ENCODE assay signal across 23 mouse cellular contexts in genomic region chr7:101540684-101541083, GRCm38 (mm10). TPM values are rescaled to one million over a fixed set of nuclear protein-coding genes. Genes with fewer than 3 reads are reported as not detected.
DNase-seq lines count a peak whose midpoint lies in the region; ATAC-seq and TF ChIP-seq lines count a peak whose summit lies in the region.
"Had no signal": no experiment of that assay in that cellular context is flagged by ENCODE, and none has a peak within 500 bp of the region (broad histone marks: within the 10 kb centered on the region; RNA-seq: fewer than 3 reads in every experiment).

No protein-coding gene starts in this region.

- H3K9me3 ChIP-seq in kidney, embryonic 16.5 days (ENCODE audit: low read length) = no peaks in the 10 kb centered on the region
- H3K9me3 ChIP-seq in MEL (replicated peaks; ENCODE audit: insufficient read depth, low read length) = no peaks in the 10 kb centered on the region
- no peaks in the 10 kb centered on the region for H3K9me3 ChIP-seq in intestine, embryonic 15.5 days
- no peaks in the 10 kb centered on the region for H3K9me3 ChIP-seq in forebrain, embryonic 16.5 days (ENCODE audit: control insufficient read depth, low read length)
- H3K9me3 ChIP-seq: forebrain, embryonic 15.5 days; heart, embryonic 15.5 days; hindbrain, embryonic 13.5 days; limb, embryonic 13.5 days; liver, embryonic 15.5 days; megakaryocyte, embryonic 14.5 days; neural tube, embryonic 15.5 days had no signal

- no peak for TF ChIP-seq RAD21 in MEL (IDR thresholded peaks at IDR 0.05; ENCODE audit: low read depth, low read length)

- peaks cover 9% of the 10 kb centered on the region; the same call in 1 of the 2 replicates for H3K4me1 ChIP-seq in kidney, embryonic 16.5 days (ENCODE audit: insufficient read depth, low read length)
- H3K4me1 ChIP-seq in MEL (ENCODE audit: control insufficient read depth in 1 of 2, insufficient read depth in 2 of 2, low read length in 2 of 2) = peaks cover 0 to 4% of the 10 kb centered on the region in 2 experiments; a peak in 1 of 4 replicates
- no peaks in the 10 kb centered on the region for H3K4me1 ChIP-seq in intestine, embryonic 15.5 days (replicated peaks)
- H3K4me1 ChIP-seq in forebrain, embryonic 16.5 days (replicated peaks; ENCODE audit: control insufficient read depth, insufficient read depth, low read length) = 0 out of 2 replicates have a peak, but pooled peaks cover 2% of the 10 kb centered on the region
- H3K4me1 ChIP-seq: heart, embryonic 15.5 days; limb, embryonic 13.5 days; liver, embryonic 15.5 days; neural tube, embryonic 15.5 days had no signal

- no peak for TF ChIP-seq CTCF in MEL (IDR thresholded peaks at IDR 0.05 in 2 of 3, conservative IDR thresholded peaks at IDR 0.05 in 1 of 3; ENCODE audit: control insufficient read depth in 1 of 3, insufficient read depth in 1 of 3, low read depth in 2 of 3, low read length in 3 of 3, poor library complexity in 1 of 3, severe bottlenecking in 1 of 3)

- H3K27ac ChIP-seq in kidney, embryonic 16.5 days (ENCODE audit: low read length) = 0 out of 2 replicates have a peak overlapping the region, but pooled peaks have one; percentile 12
- no peak overlapping the region for H3K27ac ChIP-seq in MEL (ENCODE audit: control insufficient read depth, low read depth, low read length)
- H3K27ac ChIP-seq in intestine, embryonic 15.5 days = no peak overlapping the region
- H3K27ac ChIP-seq in forebrain, embryonic 16.5 days (ENCODE audit: low read length) = no peak overlapping the region
- H3K27ac ChIP-seq: forebrain, embryonic 15.5 days; heart, adult 2 months; heart, embryonic 15.5 days; hindbrain, embryonic 13.5 days; limb, embryonic 13.5 days; liver, embryonic 15.5 days; neural tube, embryonic 15.5 days had no signal

- no peak for TF ChIP-seq EP300 in MEL (IDR thresholded peaks at IDR 0.05; ENCODE audit: low read depth in 1 of 2, low read length in 2 of 2)

- no peak overlapping the region for H3K4me3 ChIP-seq in kidney, embryonic 16.5 days (ENCODE audit: low read length)
- H3K4me3 ChIP-seq in MEL (ENCODE audit: control insufficient read depth in 1 of 2, insufficient read depth in 1 of 2, low read depth in 2 of 2, low read length in 2 of 2) = no peak overlapping the region
- H3K4me3 ChIP-seq in intestine, embryonic 15.5 days (replicated peaks) = no peak overlapping the region
- no peak overlapping the region for H3K4me3 ChIP-seq in forebrain, embryonic 16.5 days (replicated peaks; ENCODE audit: low read length)
- H3K4me3 ChIP-seq: erythroblast, embryonic 14.5 days; forebrain, embryonic 15.5 days; heart, adult 2 months; heart, embryonic 15.5 days; hindbrain, embryonic 13.5 days; limb, embryonic 13.5 days; liver, embryonic 15.5 days; megakaryocyte, embryonic 14.5 days; neural tube, embryonic 15.5 days had no signal

- DNase-seq in kidney, adult 9 months = no peak
- peak; percentile 22 for DNase-seq in A20 (ENCODE audit: low read depth, low spot score)
- peak; percentile 13 for DNase-seq in MEL (ENCODE audit: low read depth, low spot score)
- DNase-seq in right cerebral cortex, adult 18-20 months = no peak
- DNase-seq in retina, embryonic 14.5 days (ENCODE audit: low spot score) = no peak

- H3K4me2 ChIP-seq in kidney, embryonic 16.5 days (replicated peaks; ENCODE audit: low read depth, low read length) = no peak overlapping the region
- no peak overlapping the region for H3K4me2 ChIP-seq in intestine, embryonic 15.5 days (replicated peaks)
- no peak overlapping the region for H3K4me2 ChIP-seq in forebrain, embryonic 16.5 days (ENCODE audit: low read length)
- H3K4me2 ChIP-seq: forebrain, embryonic 15.5 days; heart, embryonic 15.5 days; limb, embryonic 13.5 days; liver, embryonic 15.5 days; neural tube, embryonic 15.5 days had no signal

- TF ChIP-seq POLR2A in MEL (IDR thresholded peaks at IDR 0.05; ENCODE audit: control insufficient read depth in 1 of 2, insufficient read depth in 1 of 2, low read depth in 1 of 2, low read length in 2 of 2, poor library complexity in 1 of 2) = no peak

- H3K36me3 ChIP-seq in kidney, embryonic 16.5 days (ENCODE audit: insufficient read depth, low read length) = no peaks in the 10 kb centered on the region
- no peaks in the 10 kb centered on the region for H3K36me3 ChIP-seq in MEL (ENCODE audit: control insufficient read depth in 1 of 2, insufficient read depth in 2 of 2, low read length in 2 of 2)
- no peaks in the 10 kb centered on the region for H3K36me3 ChIP-seq in intestine, embryonic 15.5 days
- H3K36me3 ChIP-seq in forebrain, embryonic 16.5 days (ENCODE audit: control insufficient read depth, insufficient read depth) = no peaks in the 10 kb centered on the region
- H3K36me3 ChIP-seq: forebrain, embryonic 15.5 days; heart, embryonic 15.5 days; hindbrain, embryonic 13.5 days; limb, embryonic 13.5 days; liver, embryonic 15.5 days; neural tube, embryonic 15.5 days had no signal

- H3K79me2 ChIP-seq in MEL (ENCODE audit: control insufficient read depth, insufficient read depth, low read length, poor library complexity) = no peaks in the 10 kb centered on the region

- no peaks in the 10 kb centered on the region for H3K27me3 ChIP-seq in kidney, embryonic 16.5 days (ENCODE audit: insufficient read depth, low read length)
- peaks cover 6% of the 10 kb centered on the region in 2 experiments for H3K27me3 ChIP-seq in MEL (ENCODE audit: control insufficient read depth in 1 of 2, insufficient read depth in 2 of 2, low read length in 2 of 2)
- H3K27me3 ChIP-seq in intestine, embryonic 15.5 days (replicated peaks) = no peaks in the 10 kb centered on the region
- no peaks in the 10 kb centered on the region for H3K27me3 ChIP-seq in forebrain, embryonic 16.5 days (replicated peaks; ENCODE audit: control insufficient read depth, insufficient read depth, low read length)
- H3K27me3 ChIP-seq: forebrain, embryonic 15.5 days; heart, embryonic 15.5 days; liver, embryonic 15.5 days had no signal

- no peak overlapping the region for H3K9ac ChIP-seq in kidney, embryonic 16.5 days (replicated peaks; ENCODE audit: low read length)
- no peak overlapping the region for H3K9ac ChIP-seq in MEL (ENCODE audit: control insufficient read depth, low read depth, low read length, poor library complexity, severe bottlenecking)
- no peak overlapping the region for H3K9ac ChIP-seq in intestine, embryonic 15.5 days
- no peak overlapping the region for H3K9ac ChIP-seq in forebrain, embryonic 16.5 days (replicated peaks; ENCODE audit: low read depth, low read length)
- H3K9ac ChIP-seq: forebrain, embryonic 15.5 days; heart, embryonic 15.5 days; hindbrain, embryonic 13.5 days; limb, embryonic 13.5 days; liver, embryonic 15.5 days; neural tube, embryonic 15.5 days had no signal

- 59% methylated on average over 5 of the region's 5 CpGs for WGBS in kidney, embryonic 16.5 days
- 57% methylated on average over 5 of the region's 5 CpGs for WGBS in intestine, embryonic 15.5 days
- WGBS in forebrain, embryonic 16.5 days = 83% methylated on average over 5 of the region's 5 CpGs

- ATAC-seq in kidney, embryonic 16.5 days (ENCODE audit: low FRiP score, low TSS enrichment) = no peak
- peak; percentile 55 for ATAC-seq in intestine, embryonic 15.5 days
- ATAC-seq in forebrain, embryonic 16.5 days = no peak

TF ChIP-seq in MEL, 35 proteins besides CTCF, POLR2A, EP300 and RAD21:
- TF ChIP-seq CHD2 (IDR thresholded peaks at IDR 0.05; ENCODE audit: low read length) = no peak
- no peak for TF ChIP-seq TCF12 (IDR thresholded peaks at IDR 0.05; ENCODE audit: low read depth, low read length)
- no peak for TF ChIP-seq MAZ (IDR thresholded peaks at IDR 0.05; ENCODE audit: low read depth, low read length)
- TF ChIP-seq ELF1 (IDR thresholded peaks at IDR 0.05; ENCODE audit: low read depth, low read length) = no peak
- TF ChIP-seq HCFC1 (IDR thresholded peaks at IDR 0.05; ENCODE audit: low read depth, low read length) = no peak
- TF ChIP-seq ZMIZ1 (IDR thresholded peaks at IDR 0.05; ENCODE audit: low read depth, low read length) = no peak
- no peak for TF ChIP-seq SIN3A (IDR thresholded peaks at IDR 0.05; ENCODE audit: low read length)
- no peak for TF ChIP-seq TBP (IDR thresholded peaks at IDR 0.05; ENCODE audit: low read depth, low read length)
- TF ChIP-seq MAFK (IDR thresholded peaks at IDR 0.05; ENCODE audit: borderline replicate concordance, low read depth, low read length) = no peak
- no peak for TF ChIP-seq MEF2A (IDR thresholded peaks at IDR 0.05; ENCODE audit: extremely low read depth, insufficient replicate concordance, low read depth, low read length, poor library complexity, severe bottlenecking)
- no peak for TF ChIP-seq NRF1 (IDR thresholded peaks at IDR 0.05; ENCODE audit: insufficient read depth, low read depth, low read length, poor library complexity, severe bottlenecking)
- no peak for TF ChIP-seq NELFE (IDR thresholded peaks at IDR 0.05; ENCODE audit: low read depth, low read length)
- TF ChIP-seq MAX (IDR thresholded peaks at IDR 0.05; ENCODE audit: low read length) = no peak
- TF ChIP-seq KAT2A (conservative IDR thresholded peaks at IDR 0.05; ENCODE audit: low read depth, low read length) = no peak
- TF ChIP-seq MXI1 (IDR thresholded peaks at IDR 0.05; ENCODE audit: low read depth, low read length) = no peak
- no peak for TF ChIP-seq GABPA (IDR thresholded peaks at IDR 0.05; ENCODE audit: low read depth, low read length)
- TF ChIP-seq ZNF384 (IDR thresholded peaks at IDR 0.05; ENCODE audit: low read depth, low read length) = no peak
- no peak for TF ChIP-seq RCOR1 (IDR thresholded peaks at IDR 0.05; ENCODE audit: low read depth, low read length)

RNA-seq across cellular contexts. Expression of gene Art2b, which starts 44.7 kb away (rescaled TPM):
- not detected in 2 replicates for polyA plus RNA-seq in kidney, embryonic 16.5 days (2015; fragmentation: Nextera tagmentation; extraction: Ambion mirVana)
- not detected in 2 replicates for total RNA-seq in MEL (2012; rRNA removed)
- not detected for polyA plus RNA-seq in MEL (2012; ENCODE audit: insufficient read depth in 1 of 2, insufficient read length in 2 of 2, low read depth in 1 of 2, low replicate concordance in 2 of 2, missing spikeins in 1 of 2)
- polyA plus RNA-seq in intestine, embryonic 15.5 days (2015; fragmentation: Nextera tagmentation; extraction: Ambion mirVana) = 0.47 and 0.55 TPM in 2 replicates
- not detected in 2 replicates for polyA plus RNA-seq in forebrain, embryonic 16.5 days (2015; fragmentation: Nextera tagmentation; extraction: Ambion mirVana)
- total RNA-seq: CH12.LX; gastrocnemius, adult 18-20 months; layer of hippocampus, adult 8-10 months had no signal
- polyA plus RNA-seq: brain, embryonic 14.5 days; embryonic facial prominence, embryonic 11.5 days; erythroblast, embryonic 14.5 days; forebrain, embryonic 15.5 days; heart, embryonic 15.5 days; hindbrain, embryonic 13.5 days; limb, embryonic 13.5 days; liver, embryonic 15.5 days; neural tube, embryonic 15.5 days; stomach, embryonic 14.5 days had no signal

Comparison
In these comparisons a context has a peak if more than half of its experiments do, and no peak if none do; other contexts are left out.
1. DNase-seq: peak in A20 (single experiment) and MEL (single experiment); none in kidney, adult 9 months (single experiment), right cerebral cortex, adult 18-20 months (single experiment) and retina, embryonic 14.5 days (single experiment).